Mouse (Mus musculus): ENCODE measurements at regions not wholly inside any gene's neighbourhood (a gene's known extent, or its start where the extent isn't known, plus 50 kb on each side); places are given as distances from the start of the nearest gene placed in this dataset.

DNA sequence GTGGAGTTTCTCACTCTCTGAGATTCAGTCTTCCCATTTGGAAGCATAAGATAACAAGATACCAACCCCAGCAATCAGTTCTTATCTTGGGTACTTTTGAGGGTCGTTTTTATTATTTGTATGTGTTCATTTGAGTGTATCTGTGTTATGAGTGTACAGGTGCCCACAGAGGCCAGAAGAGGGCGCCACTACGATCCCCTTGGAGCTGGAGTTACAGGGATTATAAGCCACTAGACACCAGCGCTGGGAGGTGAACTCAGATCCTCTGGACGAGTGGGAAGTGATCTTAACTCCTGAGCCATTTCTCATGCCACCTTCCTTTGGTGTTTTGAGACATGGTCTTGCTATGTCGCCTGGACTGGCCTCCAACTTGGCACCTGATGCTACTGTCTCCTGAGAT lies 172.0 kb downstream of the Cand1 start:
- TF ChIP-seq CTCF (IDR thresholded peaks at IDR 0.05; ENCODE audit: low read depth) (0 out of 2 replicates have a peak, but pooled peaks have one; percentile 13), EP300 (optimal IDR thresholded peaks at IDR 0.05) (no peak)

All from stomach, postnatal 0 days (tissue).